Mouse (Mus musculus) neural tube, embryonic 13.5 days (tissue): ENCODE results near the gene Bcl2l10. TPM values are rescaled to one million over a fixed set of nuclear protein-coding genes. Genes with fewer than 3 reads are reported as not detected.

Experiments
- ATAC-seq: fragments of 200-750 bp; cut with Nextera tagmentation; 2 replicates; pipeline ENCODE4 v1.8.0; 2017; ENCODE audit warnings: low read depth, mild to moderate bottlenecking, moderate TSS enrichment, moderate library complexity
- H3K27ac ChIP-seq: fragments of 300-500 bp; sonication (generic); replicated peaks from 2 replicates; pipeline ENCODE4 v1.5.1; 2015; ENCODE audit warnings: moderate library complexity, mild to moderate bottlenecking, inconsistent platforms
- H3K27me3 ChIP-seq: fragments of 300-500 bp; sonication (generic); 2 replicates; pipeline ENCODE4 v1.6.1; 2015; ENCODE audit warnings: mild to moderate bottlenecking, inconsistent platforms
- H3K36me3 ChIP-seq: fragments of 300-500 bp; sonication (generic); 2 replicates; pipeline ENCODE4 v1.6.1; 2015; ENCODE audit warnings: mild to moderate bottlenecking, inconsistent platforms
- H3K4me1 ChIP-seq: fragments of 300-500 bp; sonication (generic); replicated peaks from 2 replicates; pipeline ENCODE4 v1.6.1; 2015; ENCODE audit warnings: inconsistent platforms
- H3K4me2 ChIP-seq: fragments of 300-500 bp; sonication (generic); 2 replicates; pipeline ENCODE4 v1.6.1; 2015; ENCODE audit warnings: inconsistent platforms, mild to moderate bottlenecking, moderate library complexity
- H3K4me3 ChIP-seq: fragments of 300-500 bp; sonication (generic); 2 replicates; pipeline ENCODE4 v1.5.1; 2015; ENCODE audit warnings: mild to moderate bottlenecking, inconsistent platforms
- H3K9ac ChIP-seq: fragments of 300-500 bp; sonication (generic); 2 replicates; pipeline ENCODE4 v1.6.1; 2015; ENCODE audit warnings: moderate library complexity, mild to moderate bottlenecking, inconsistent platforms
- H3K9me3 ChIP-seq: fragments of 300-500 bp; sonication (generic); 2 replicates; pipeline ENCODE4 v1.6.1; 2016; ENCODE audit warnings: inconsistent platforms
- WGBS: fragments of 180-500 bp; shearing (Covaris S2); methylation state at CpG from one replicate; pipeline ENCODE4 v1.1.7; 2015; 5-methylcytosine and 5-hydroxymethylcytosine counted together
- polyA plus RNA-seq: library from polyadenylated mRNA; unstranded; fragments of >200 nt; fragmentation: Nextera tagmentation; extraction: Ambion mirVana; gene quantifications from 2 replicates; pipeline ENCODE4 v1.2.1, GENCODE M21; 2015

The Bcl2l10 gene
- polyA plus RNA-seq, 1 experiment from 2014 or later = not detected

GRCm38 (mm10) chr9:75378774-75379173, 31.2 kb downstream of the Bcl2l10 start:
- Histone ChIP-seq H3K36me3 (no peaks in the 10 kb centered on the region), H3K4me3 (no peak overlapping the region), H3K27me3 (no peaks in the 10 kb centered on the region), H3K4me2 (no peak overlapping the region), H3K27ac (no peak overlapping the region), H3K9ac (no peak overlapping the region), H3K4me1 (no peaks in the 10 kb centered on the region), H3K9me3 (no peaks in the 10 kb centered on the region)
- 71% methylated on average over 2 of the region's 2 CpGs for WGBS
- ATAC-seq = no peak

GRCm38 (mm10) chr9:75382825-75383224, 35.3 kb downstream of the Bcl2l10 start:
- no peaks in the 10 kb centered on the region for H3K27me3 ChIP-seq
- H3K4me2 ChIP-seq = no peak overlapping the region
- peaks cover 20% of the 10 kb centered on the region for H3K36me3 ChIP-seq
- H3K27ac ChIP-seq = no peak overlapping the region
- no peaks in the 10 kb centered on the region for H3K4me1 ChIP-seq
- no peak overlapping the region for H3K9ac ChIP-seq
- ATAC-seq = no peak
- no peaks in the 10 kb centered on the region for H3K9me3 ChIP-seq
- H3K4me3 ChIP-seq = no peak overlapping the region
- 95% methylated on average over 14 of the region's 14 CpGs for WGBS

- Histone ChIP-seq H3K9me3 (no peaks in the 10 kb centered on the region), H3K4me1 (no peaks in the 10 kb centered on the region), H3K27ac (no peak overlapping the region), H3K4me2 (no peak overlapping the region), H3K9ac (no peak overlapping the region), H3K36me3 (peaks cover 26% of the 10 kb centered on the region), H3K4me3 (no peak overlapping the region), H3K27me3 (no peaks in the 10 kb centered on the region)
- 81% methylated on average over 9 of the region's 9 CpGs for WGBS
- ATAC-seq = no peak
Observed at GRCm38 (mm10) chr9:75383785-75384184, 36.2 kb downstream of the Bcl2l10 start.

- Histone ChIP-seq H3K27ac (no peak overlapping the region), H3K4me1 (no peaks in the 10 kb centered on the region), H3K9ac (no peak overlapping the region), H3K27me3 (no peaks in the 10 kb centered on the region), H3K9me3 (no peaks in the 10 kb centered on the region), H3K4me2 (no peak overlapping the region), H3K4me3 (no peak overlapping the region), H3K36me3 (peaks cover 33% of the 10 kb centered on the region)
- 82% methylated on average over 3 of the region's 3 CpGs for WGBS
- ATAC-seq = no peak
Observed at GRCm38 (mm10) chr9:75384337-75384962, 36.9 kb downstream of the Bcl2l10 start.

- Histone ChIP-seq H3K36me3 (peaks cover 41% of the 10 kb centered on the region), H3K9ac (no peak overlapping the region), H3K9me3 (no peaks in the 10 kb centered on the region), H3K4me2 (no peak overlapping the region), H3K4me3 (no peak overlapping the region), H3K4me1 (no peaks in the 10 kb centered on the region), H3K27ac (no peak overlapping the region), H3K27me3 (no peaks in the 10 kb centered on the region)
- WGBS = 82% methylated on average over 9 of the region's 9 CpGs
- ATAC-seq = no peak
Observed at GRCm38 (mm10) chr9:75385218-75385974, 37.8 kb downstream of the Bcl2l10 start.

GRCm38 (mm10) chr9:75393251-75393650, 45.7 kb downstream of the Bcl2l10 start:
- H3K4me1 ChIP-seq = no peaks in the 10 kb centered on the region
- peaks cover 98% of the 10 kb centered on the region for H3K36me3 ChIP-seq
- 78% methylated on average over 12 of the region's 12 CpGs for WGBS
- no peak overlapping the region for H3K4me3 ChIP-seq
- no peak overlapping the region for H3K9ac ChIP-seq
- H3K9me3 ChIP-seq = no peaks in the 10 kb centered on the region
- ATAC-seq = no peak
- no peak overlapping the region for H3K27ac ChIP-seq
- H3K27me3 ChIP-seq = no peaks in the 10 kb centered on the region
- no peak overlapping the region for H3K4me2 ChIP-seq

GRCm38 (mm10) chr9:75395971-75396370, 48.4 kb downstream of the Bcl2l10 start:
- Histone ChIP-seq H3K27ac (no peak overlapping the region), H3K4me3 (no peak overlapping the region), H3K9ac (no peak overlapping the region), H3K9me3 (no peaks in the 10 kb centered on the region), H3K27me3 (no peaks in the 10 kb centered on the region), H3K4me2 (no peak overlapping the region), H3K36me3 (peaks cover 76% of the 10 kb centered on the region), H3K4me1 (peaks cover 5% of the 10 kb centered on the region)
- no peak for ATAC-seq
- WGBS = 93% methylated on average over 6 of the region's 6 CpGs

- no peak for ATAC-seq
- H3K27me3 ChIP-seq = no peaks in the 10 kb centered on the region
- no peaks in the 10 kb centered on the region for H3K9me3 ChIP-seq
- no peak overlapping the region for H3K27ac ChIP-seq
- H3K36me3 ChIP-seq = peaks cover 46% of the 10 kb centered on the region
- H3K4me1 ChIP-seq = peaks cover 36% of the 10 kb centered on the region
- 96% methylated on average over 4 of the region's 4 CpGs for WGBS
- no peak overlapping the region for H3K9ac ChIP-seq
- H3K4me3 ChIP-seq = no peak overlapping the region
- no peak overlapping the region for H3K4me2 ChIP-seq
Observed at GRCm38 (mm10) chr9:75399069-75399468, 51.5 kb downstream of the Bcl2l10 start.

- no peak overlapping the region for H3K27ac ChIP-seq
- peaks cover 50% of the 10 kb centered on the region for H3K4me1 ChIP-seq
- H3K4me3 ChIP-seq = no peak overlapping the region
- H3K36me3 ChIP-seq = peaks cover 30% of the 10 kb centered on the region
- no peak for ATAC-seq
- 69% methylated on average over 5 of the region's 5 CpGs for WGBS
- peak overlapping the region; percentile 12; the same call in 1 of the 2 replicates for H3K9ac ChIP-seq
- no peaks in the 10 kb centered on the region for H3K27me3 ChIP-seq
- no peak overlapping the region for H3K4me2 ChIP-seq
- no peaks in the 10 kb centered on the region for H3K9me3 ChIP-seq
Observed at GRCm38 (mm10) chr9:75400639-75401038, 53.1 kb downstream of the Bcl2l10 start.

Other genes starting within 250 kb of the Bcl2l10 start
- gene Myo5c, start 115.7 kb upstream of the Bcl2l10 start, polyA plus RNA-seq = 0.45 TPM in 2 replicates
- gene Gnb5, start 41.5 kb upstream of the Bcl2l10 start, polyA plus RNA-seq = 60.7 and 63.7 TPM in 2 replicates
- gene Mapk6, start 62.2 kb downstream of the Bcl2l10 start, polyA plus RNA-seq = 168 and 170 TPM in 2 replicates
- gene Leo1, start 93.8 kb downstream of the Bcl2l10 start, polyA plus RNA-seq = 41.4 and 44.5 TPM in 2 replicates
- gene Tmod3, start 211.9 kb downstream of the Bcl2l10 start, polyA plus RNA-seq = 73.8 and 91.2 TPM in 2 replicates